Mouse (Mus musculus): ENCODE measurements around the gene Ccdc8. TPM values are rescaled to one million over a fixed set of nuclear protein-coding genes. Genes with fewer than 3 reads are reported as not detected.

Gene Ccdc8
- polyA plus RNA-seq, 1 experiment from 2014 or later = 47.4 TPM

GRCm38 (mm10) chr7:16988405-16988804 lies 4.1 kb upstream of the Ccdc8 start:
- Histone ChIP-seq H3K4me3 (ENCODE audit: low read length) (no peak overlapping the region), H3K4me1 (ENCODE audit: control insufficient read depth, insufficient read depth, low read length) (peaks cover 39% of the 10 kb centered on the region), H3K36me3 (ENCODE audit: control insufficient read depth, insufficient read depth) (no peaks in the 10 kb centered on the region), H3K27ac (ENCODE audit: low read length) (peak overlapping the region; percentile 12; the same call in 1 of the 2 replicates), H3K9ac (ENCODE audit: low read length) (no peak overlapping the region), H3K4me2 (ENCODE audit: low read depth, low read length) (no peak overlapping the region), H3K27me3 (ENCODE audit: control insufficient read depth, insufficient read depth, low read length) (no peaks in the 10 kb centered on the region), H3K9me3 (replicated peaks; ENCODE audit: control insufficient read depth, low read length) (no peaks in the 10 kb centered on the region)
- whole genome bisulfite sequencing = 49% methylated on average over 3 of the region's 3 CpGs
- ATAC-seq (replicated peaks; ENCODE audit: extremely low read depth, insufficient read depth, low FRiP score) = no peak

GRCm38 (mm10) chr7:16990006-16990744 lies 2.3 kb upstream of the Ccdc8 start:
- peak overlapping the region; percentile 6; the same call in 1 of the 2 replicates for H3K4me2 ChIP-seq (ENCODE audit: low read depth, low read length)
- H3K27ac ChIP-seq (ENCODE audit: low read length) = peak overlapping the region; percentile 72
- H3K9ac ChIP-seq (ENCODE audit: low read length) = peak overlapping the region; percentile 28; the same call in 1 of the 2 replicates
- no peak for ATAC-seq (replicated peaks; ENCODE audit: extremely low read depth, insufficient read depth, low FRiP score)
- no peaks in the 10 kb centered on the region for H3K36me3 ChIP-seq (ENCODE audit: control insufficient read depth, insufficient read depth)
- no peak overlapping the region for H3K4me3 ChIP-seq (ENCODE audit: low read length)
- H3K27me3 ChIP-seq (ENCODE audit: control insufficient read depth, insufficient read depth, low read length) = no peaks in the 10 kb centered on the region
- H3K9me3 ChIP-seq (replicated peaks; ENCODE audit: control insufficient read depth, low read length) = no peaks in the 10 kb centered on the region
- 32% methylated on average over 15 of the region's 15 CpGs for WGBS
- peaks cover 44% of the 10 kb centered on the region for H3K4me1 ChIP-seq (ENCODE audit: control insufficient read depth, insufficient read depth, low read length)

- 51% methylated on average over 18 of the region's 18 CpGs for WGBS
- H3K27me3 ChIP-seq (ENCODE audit: control insufficient read depth, insufficient read depth, low read length) = no peaks in the 10 kb centered on the region
- peaks cover 58% of the 10 kb centered on the region for H3K4me1 ChIP-seq (ENCODE audit: control insufficient read depth, insufficient read depth, low read length)
- peak overlapping the region; percentile 37; the same call in 1 of the 2 replicates for H3K4me2 ChIP-seq (ENCODE audit: low read depth, low read length)
- H3K27ac ChIP-seq (ENCODE audit: low read length) = peak overlapping the region; percentile 89
- H3K36me3 ChIP-seq (ENCODE audit: control insufficient read depth, insufficient read depth) = no peaks in the 10 kb centered on the region
- no peaks in the 10 kb centered on the region for H3K9me3 ChIP-seq (replicated peaks; ENCODE audit: control insufficient read depth, low read length)
- peak; percentile 28; the same call in 1 of the 2 replicates for ATAC-seq (replicated peaks; ENCODE audit: extremely low read depth, insufficient read depth, low FRiP score)
- H3K9ac ChIP-seq (ENCODE audit: low read length) = peak overlapping the region; percentile 46
- H3K4me3 ChIP-seq (ENCODE audit: low read length) = no peak overlapping the region
Observed at GRCm38 (mm10) chr7:16991681-16992450, 642 bp upstream of the Ccdc8 start.

- ATAC-seq (replicated peaks; ENCODE audit: extremely low read depth, insufficient read depth, low FRiP score) = peak; percentile 94
- peak overlapping the region; percentile 87 for H3K9ac ChIP-seq (ENCODE audit: low read length)
- peak overlapping the region; percentile 94 for H3K27ac ChIP-seq (ENCODE audit: low read length)
- peak overlapping the region; percentile 78 for H3K4me3 ChIP-seq (ENCODE audit: low read length)
- peaks cover 16% of the 10 kb centered on the region for H3K36me3 ChIP-seq (ENCODE audit: control insufficient read depth, insufficient read depth)
- no peaks in the 10 kb centered on the region for H3K9me3 ChIP-seq (replicated peaks; ENCODE audit: control insufficient read depth, low read length)
- no peaks in the 10 kb centered on the region for H3K27me3 ChIP-seq (ENCODE audit: control insufficient read depth, insufficient read depth, low read length)
- H3K4me1 ChIP-seq (ENCODE audit: control insufficient read depth, insufficient read depth, low read length) = peaks cover 60% of the 10 kb centered on the region
- H3K4me2 ChIP-seq (ENCODE audit: low read depth, low read length) = peak overlapping the region; percentile 90
- WGBS = under 1% methylated on average over 27 of the region's 27 CpGs
Observed at GRCm38 (mm10) chr7:16993651-16994399, 1.3 kb downstream of the Ccdc8 start.

GRCm38 (mm10) chr7:16994400-16994799 lies 1.9 kb downstream of the Ccdc8 start:
- Histone ChIP-seq H3K9ac (ENCODE audit: low read length) (peak overlapping the region; percentile 87), H3K4me3 (ENCODE audit: low read length) (peak overlapping the region; percentile 78), H3K4me2 (ENCODE audit: low read depth, low read length) (peak overlapping the region; percentile 90), H3K36me3 (ENCODE audit: control insufficient read depth, insufficient read depth) (peaks cover 19% of the 10 kb centered on the region), H3K9me3 (replicated peaks; ENCODE audit: control insufficient read depth, low read length) (no peaks in the 10 kb centered on the region), H3K4me1 (ENCODE audit: control insufficient read depth, insufficient read depth, low read length) (peaks cover 66% of the 10 kb centered on the region), H3K27ac (ENCODE audit: low read length) (peak overlapping the region; percentile 94), H3K27me3 (ENCODE audit: control insufficient read depth, insufficient read depth, low read length) (no peaks in the 10 kb centered on the region)
- no peak for ATAC-seq (replicated peaks; ENCODE audit: extremely low read depth, insufficient read depth, low FRiP score)
- 4% methylated on average over 20 of the region's 20 CpGs for WGBS

GRCm38 (mm10) chr7:16995345-16995744 lies 2.8 kb downstream of the Ccdc8 start:
- Histone ChIP-seq H3K4me3 (ENCODE audit: low read length) (peak overlapping the region; percentile 78), H3K4me1 (ENCODE audit: control insufficient read depth, insufficient read depth, low read length) (peaks cover 63% of the 10 kb centered on the region), H3K27me3 (ENCODE audit: control insufficient read depth, insufficient read depth, low read length) (no peaks in the 10 kb centered on the region), H3K4me2 (ENCODE audit: low read depth, low read length) (peak overlapping the region; percentile 90), H3K9me3 (replicated peaks; ENCODE audit: control insufficient read depth, low read length) (no peaks in the 10 kb centered on the region), H3K9ac (ENCODE audit: low read length) (peak overlapping the region; percentile 87), H3K36me3 (ENCODE audit: control insufficient read depth, insufficient read depth) (peaks cover 25% of the 10 kb centered on the region), H3K27ac (ENCODE audit: low read length) (peak overlapping the region; percentile 94)
- 75% methylated on average over 4 of the region's 4 CpGs for WGBS
- ATAC-seq (replicated peaks; ENCODE audit: extremely low read depth, insufficient read depth, low FRiP score) = no peak

- H3K4me1 ChIP-seq (ENCODE audit: control insufficient read depth, insufficient read depth, low read length) = peaks cover 40% of the 10 kb centered on the region
- H3K27ac ChIP-seq (ENCODE audit: low read length) = peak overlapping the region; percentile 34
- H3K27me3 ChIP-seq (ENCODE audit: control insufficient read depth, insufficient read depth, low read length) = no peaks in the 10 kb centered on the region
- no peak overlapping the region for H3K9ac ChIP-seq (ENCODE audit: low read length)
- ATAC-seq (replicated peaks; ENCODE audit: extremely low read depth, insufficient read depth, low FRiP score) = no peak; the same call in 1 of the 2 replicates
- H3K4me3 ChIP-seq (ENCODE audit: low read length) = no peak overlapping the region
- no peak overlapping the region for H3K4me2 ChIP-seq (ENCODE audit: low read depth, low read length)
- WGBS = 49% methylated on average over 4 of the region's 4 CpGs
- H3K9me3 ChIP-seq (replicated peaks; ENCODE audit: control insufficient read depth, low read length) = no peaks in the 10 kb centered on the region
- peaks cover 36% of the 10 kb centered on the region for H3K36me3 ChIP-seq (ENCODE audit: control insufficient read depth, insufficient read depth)
Observed at GRCm38 (mm10) chr7:16999233-16999632, 6.7 kb downstream of the Ccdc8 start.

GRCm38 (mm10) chr7:16999650-17000049 lies 7.1 kb downstream of the Ccdc8 start:
- ATAC-seq (replicated peaks; ENCODE audit: extremely low read depth, insufficient read depth, low FRiP score) = no peak
- peaks cover 37% of the 10 kb centered on the region for H3K36me3 ChIP-seq (ENCODE audit: control insufficient read depth, insufficient read depth)

More at GRCm38 (mm10) chr7:16999650-17000049, 7.1 kb downstream of the Ccdc8 start:
- H3K27me3 ChIP-seq (ENCODE audit: control insufficient read depth, insufficient read depth, low read length) = no peaks in the 10 kb centered on the region
- no peaks in the 10 kb centered on the region for H3K9me3 ChIP-seq (replicated peaks; ENCODE audit: control insufficient read depth, low read length)
- 23% methylated on average over 4 of the region's 4 CpGs for WGBS
- H3K9ac ChIP-seq (ENCODE audit: low read length) = no peak overlapping the region
- peaks cover 40% of the 10 kb centered on the region for H3K4me1 ChIP-seq (ENCODE audit: control insufficient read depth, insufficient read depth, low read length)
- no peak overlapping the region for H3K4me2 ChIP-seq (ENCODE audit: low read depth, low read length)
- H3K27ac ChIP-seq (ENCODE audit: low read length) = peak overlapping the region; percentile 34
- H3K4me3 ChIP-seq (ENCODE audit: low read length) = no peak overlapping the region

Measured in heart, embryonic 16.5 days (tissue).